Mouse (Mus musculus): Measurements from ENCODE around the gene Gm10306.

GRCm38 (mm10) chr4:94556265-94557054 lies at the start of gene Gm10306, which contains the start of gene Caap1:
- TF ChIP-seq CTCF (IDR thresholded peaks at IDR 0.05; ENCODE audit: extremely low read depth, insufficient read length, insufficient replicate concordance, low read depth, low read length) (no peak), POLR2A (IDR thresholded peaks at IDR 0.05; ENCODE audit: low read depth, low read length) (peak; percentile 79)

All from small intestine, adult 2 months (tissue).